Mouse (Mus musculus) stomach, postnatal 0 days (tissue): Measurements from ENCODE around the gene Fam83g. TPM values are rescaled to one million over a fixed set of nuclear protein-coding genes. Genes with fewer than 3 reads are reported as not detected.

ENCODE experiments used
- ATAC-seq: fragments of 200-750 bp; cut with Nextera tagmentation; 2 replicates; pipeline ENCODE4 v1.8.0; 2017; ENCODE audit not compliant: low FRiP score, low TSS enrichment
- DNase-seq: peaks from one replicate; pipeline ENCODE4 v3.0.0-alpha.2; 2016; ENCODE audit warnings: low spot score
- H3K27ac ChIP-seq: fragments of 300-500 bp; sonication (generic); replicated peaks from 2 replicates; pipeline ENCODE4 v1.5.1; 2014; ENCODE audit warnings: mild to moderate bottlenecking, control low read depth
- H3K27me3 ChIP-seq: fragments of 300-500 bp; sonication (generic); 2 replicates; pipeline ENCODE4 v1.6.1; 2014; ENCODE audit warnings: low read length; ENCODE audit not compliant: control insufficient read depth, insufficient read depth
- H3K36me3 ChIP-seq: fragments of 300-500 bp; sonication (generic); 2 replicates; pipeline ENCODE4 v1.6.1; 2014; ENCODE audit warnings: low read length, mixed read lengths; ENCODE audit not compliant: control insufficient read depth, insufficient read depth
- H3K4me1 ChIP-seq: fragments of 300-500 bp; sonication (generic); replicated peaks from 2 replicates; pipeline ENCODE4 v1.6.1; 2014; ENCODE audit warnings: antibody characterized with exemption; ENCODE audit not compliant: control insufficient read depth, insufficient read depth
- H3K4me2 ChIP-seq: fragments of 300-500 bp; sonication (generic); replicated peaks from 2 replicates; pipeline ENCODE4 v1.6.1; 2014; ENCODE audit warnings: low read depth, mild to moderate bottlenecking, control low read depth, moderate library complexity
- H3K4me3 ChIP-seq: fragments of 300-500 bp; sonication (generic); 2 replicates; pipeline ENCODE4 v1.5.1; 2014; ENCODE audit warnings: low read depth, low read length, control low read depth
- H3K9ac ChIP-seq: fragments of 300-500 bp; sonication (generic); 2 replicates; pipeline ENCODE4 v1.6.1; 2014; ENCODE audit warnings: mild to moderate bottlenecking, low read length, control low read depth, mixed read lengths
- H3K9me3 ChIP-seq: fragments of 300-500 bp; sonication (generic); 2 replicates; pipeline ENCODE4 v1.6.1; 2016; ENCODE audit warnings: low read length; ENCODE audit not compliant: control insufficient read depth
- CTCF ChIP-seq: IDR thresholded peaks from 2 replicates; pipeline ENCODE4 v1.5.1; 2016; ENCODE audit warnings: antibody characterized with exemption, low read depth, mild to moderate bottlenecking, moderate library complexity
- EP300 ChIP-seq: optimal IDR thresholded peaks from 2 replicates; pipeline ENCODE3; 2016; ENCODE audit warnings: antibody characterized with exemption
- WGBS: fragments of 180-500 bp; shearing (Covaris S2); extraction: QIAGEN DNeasy Blood & Tissue Kit; methylation state at CpG from one replicate; pipeline ENCODE4 v1.1.7; 2014; 5-methylcytosine and 5-hydroxymethylcytosine counted together
- polyA plus RNA-seq: library from polyadenylated mRNA; unstranded; fragments of >200 nt; fragmentation: Nextera tagmentation; extraction: Ambion mirVana; gene quantifications from 2 replicates; pipeline ENCODE4 v1.2.1, GENCODE M21; 2015

The Fam83g gene
- polyA plus RNA-seq, 1 experiment from 2014 or later: 4.5 TPM

GRCm38 (mm10) chr11:61679091-61679866 lies 4.6 kb upstream of the Fam83g start:
- no peak for DNase-seq
- TF ChIP-seq CTCF: no peak
- no peak for TF ChIP-seq EP300
- H3K4me1 ChIP-seq: peaks cover 5% of the 10 kb centered on the region; the same call in 1 of the 2 replicates
- no peak for ATAC-seq
- no peaks in the 10 kb centered on the region for H3K27me3 ChIP-seq
- no peak overlapping the region for H3K27ac ChIP-seq
- no peak overlapping the region for H3K4me3 ChIP-seq
- 48% methylated on average over 4 of the region's 4 CpGs for WGBS
- H3K4me2 ChIP-seq: no peak overlapping the region
- no peak overlapping the region for H3K9ac ChIP-seq
- H3K36me3 ChIP-seq: no peaks in the 10 kb centered on the region
- no peaks in the 10 kb centered on the region for H3K9me3 ChIP-seq

- no peak for DNase-seq
- Histone ChIP-seq H3K27me3 (no peaks in the 10 kb centered on the region; the same call in 1 of the 2 replicates), H3K27ac (no peak overlapping the region), H3K4me1 (peaks cover 5% of the 10 kb centered on the region; the same call in 1 of the 2 replicates), H3K9me3 (no peaks in the 10 kb centered on the region), H3K4me3 (peak overlapping the region; percentile 48), H3K36me3 (no peaks in the 10 kb centered on the region), H3K9ac (peak overlapping the region; percentile 55), H3K4me2 (peak overlapping the region; percentile 63)
- 69% methylated on average over 8 of the region's 8 CpGs for WGBS
- ATAC-seq: no peak
- no peak for TF ChIP-seq CTCF
- no peak for TF ChIP-seq EP300
These were observed 1.3 kb downstream of the Fam83g start for GRCm38 (mm10) chr11:61685119-61685725.

- H3K4me3 ChIP-seq: no peak overlapping the region
- 0 out of 2 replicates have a peak overlapping the region, but pooled peaks have one; percentile 12 for H3K4me2 ChIP-seq
- ATAC-seq: no peak
- H3K27ac ChIP-seq: 0 out of 2 replicates have a peak overlapping the region, but pooled peaks have one; percentile 13
- H3K4me1 ChIP-seq: peaks cover 5% of the 10 kb centered on the region; the same call in 1 of the 2 replicates
- no peak for DNase-seq
- H3K36me3 ChIP-seq: no peaks in the 10 kb centered on the region
- H3K27me3 ChIP-seq: no peaks in the 10 kb centered on the region; the same call in 1 of the 2 replicates
- TF ChIP-seq EP300 (no peak), CTCF (no peak)
- no peak overlapping the region for H3K9ac ChIP-seq
- WGBS: 30% methylated on average over 2 of the region's 2 CpGs
- no peaks in the 10 kb centered on the region for H3K9me3 ChIP-seq
These were observed 2.2 kb downstream of the Fam83g start for GRCm38 (mm10) chr11:61686141-61686540.

- no peak overlapping the region for H3K4me3 ChIP-seq
- H3K9ac ChIP-seq: 0 out of 2 replicates have a peak overlapping the region, but pooled peaks have one; percentile 13
- H3K27ac ChIP-seq: peak overlapping the region; percentile 53
- ATAC-seq: no peak
- H3K4me2 ChIP-seq: 0 out of 2 replicates have a peak overlapping the region, but pooled peaks have one; percentile 11
- H3K4me1 ChIP-seq: peaks cover 5% of the 10 kb centered on the region; the same call in 1 of the 2 replicates
- no peaks in the 10 kb centered on the region for H3K9me3 ChIP-seq
- DNase-seq: no peak
- 51% methylated on average over 10 of the region's 10 CpGs for WGBS
- H3K27me3 ChIP-seq: no peaks in the 10 kb centered on the region; the same call in 1 of the 2 replicates
- TF ChIP-seq CTCF (peak; percentile 6; the same call in 1 of the 2 replicates), EP300 (no peak)
- no peaks in the 10 kb centered on the region for H3K36me3 ChIP-seq
These were observed 3.1 kb downstream of the Fam83g start for GRCm38 (mm10) chr11:61686906-61687453.

GRCm38 (mm10) chr11:61687595-61687994 lies 3.7 kb downstream of the Fam83g start:
- Histone ChIP-seq H3K4me1 (peaks cover 5% of the 10 kb centered on the region; the same call in 1 of the 2 replicates), H3K9me3 (no peaks in the 10 kb centered on the region), H3K27me3 (no peaks in the 10 kb centered on the region; the same call in 1 of the 2 replicates), H3K4me2 (no peak overlapping the region), H3K4me3 (no peak overlapping the region), H3K27ac (peak overlapping the region; percentile 53), H3K9ac (0 out of 2 replicates have a peak overlapping the region, but pooled peaks have one; percentile 13), H3K36me3 (no peaks in the 10 kb centered on the region)
- ATAC-seq: no peak
- TF ChIP-seq CTCF (no peak; the same call in 1 of the 2 replicates), EP300 (no peak)
- no peak for DNase-seq
- 46% methylated on average over 2 of the region's 2 CpGs for WGBS
